Mouse (Mus musculus) limb, embryonic 11.5 days (tissue): ENCODE data around the gene Parn. TPM values are rescaled to one million over a fixed set of nuclear protein-coding genes. Genes with fewer than 3 reads are reported as not detected.
A peak's percentile ranks its signal among the peaks of the same experiment; 100 is the strongest.
"Not testable (repeated sequence)": the region's sequence is repeated elsewhere in the genome, so short reads cannot be mapped to it uniquely, and the experiment has no call there.

Experiments
- ATAC-seq: fragments of 200-750 bp; cut with Nextera tagmentation; 2 replicates; pipeline ENCODE4 v1.8.0; 2017; ENCODE audit warnings: low read depth; ENCODE audit not compliant: insufficient number of reproducible peaks, low FRiP score, low TSS enrichment
- DNase-seq: peaks from one replicate; pipeline ENCODE4 v3.0.0-alpha.2; 2015; ENCODE audit warnings: low spot score
- H3K27ac ChIP-seq: fragments of 300-500 bp; sonication (generic); replicated peaks from 2 replicates; pipeline ENCODE4 v1.5.1; 2014; ENCODE audit warnings: low read depth, mild to moderate bottlenecking, low read length
- H3K27me3 ChIP-seq: fragments of 300-500 bp; sonication (generic); 2 replicates; pipeline ENCODE4 v1.6.1; 2014; ENCODE audit warnings: mild to moderate bottlenecking, low read length, mixed read lengths; ENCODE audit not compliant: control insufficient read depth, insufficient read depth
- H3K36me3 ChIP-seq: fragments of 300-500 bp; sonication (generic); 2 replicates; pipeline ENCODE4 v1.6.1; 2014; ENCODE audit warnings: mild to moderate bottlenecking, low read length, moderate library complexity, mixed read lengths; ENCODE audit not compliant: control insufficient read depth, insufficient read depth
- H3K4me1 ChIP-seq: fragments of 300-500 bp; sonication (generic); 2 replicates; pipeline ENCODE4 v1.6.1; 2014; ENCODE audit warnings: low read length, mixed read lengths; ENCODE audit not compliant: control insufficient read depth, insufficient read depth
- H3K4me2 ChIP-seq: fragments of 300-500 bp; sonication (generic); 2 replicates; pipeline ENCODE4 v1.6.1; 2014; ENCODE audit warnings: low read depth, mild to moderate bottlenecking, moderate library complexity; ENCODE audit not compliant: severe bottlenecking
- H3K4me3 ChIP-seq: fragments of 300-500 bp; sonication (generic); 2 replicates; pipeline ENCODE4 v1.5.1; 2014; ENCODE audit warnings: low read depth, low read length
- H3K9ac ChIP-seq: fragments of 300-500 bp; sonication (generic); 2 replicates; pipeline ENCODE4 v1.6.1; 2014; ENCODE audit warnings: mild to moderate bottlenecking, low read length
- H3K9me3 ChIP-seq: fragments of 300-500 bp; sonication (generic); 2 replicates; pipeline ENCODE4 v1.6.1; 2016; ENCODE audit warnings: low read length; ENCODE audit not compliant: control insufficient read depth
- WGBS: fragments of 180-500 bp; shearing (Covaris S2); extraction: QIAGEN DNeasy Blood & Tissue Kit; methylation state at CpG from one replicate; pipeline ENCODE4 v1.1.7; 2014; 5-methylcytosine and 5-hydroxymethylcytosine counted together
- polyA plus RNA-seq: library from polyadenylated mRNA; unstranded; fragments of >200 nt; fragmentation: Nextera tagmentation; extraction: Ambion mirVana; gene quantifications from 2 replicates; pipeline ENCODE4 v1.2.1, GENCODE M21; 2014

The Parn gene
- polyA plus RNA-seq, 1 experiment from 2014 or later = 41.7 TPM

DNA sequence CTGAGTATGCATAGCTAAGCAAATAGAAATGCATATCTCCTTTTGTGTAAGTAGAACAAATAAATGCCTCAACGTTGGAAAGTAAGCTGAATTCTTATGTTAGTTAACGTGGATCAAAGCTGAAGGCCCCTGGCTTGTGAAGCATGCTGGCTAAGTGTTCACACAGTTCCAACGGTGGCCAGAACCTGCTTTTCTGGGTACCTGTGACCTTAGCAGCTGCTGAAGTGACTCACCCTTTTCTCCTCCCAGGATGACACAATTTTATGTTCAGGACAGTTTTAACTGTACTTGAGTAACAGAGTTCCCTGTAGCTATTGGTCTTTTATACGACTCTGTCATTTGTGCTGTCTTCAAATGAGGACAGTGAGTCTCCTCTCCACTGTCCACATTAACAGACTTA lies 22.0 kb downstream of the Parn start:
- H3K27ac ChIP-seq = no peak overlapping the region
- H3K4me2 ChIP-seq = no peak overlapping the region
- peaks cover under 1% of the 10 kb centered on the region; the same call in 1 of the 2 replicates for H3K36me3 ChIP-seq
- 92% methylated on average over 4 of the region's 4 CpGs for WGBS
- ATAC-seq (no peak), DNase-seq (no peak)
- no peaks in the 10 kb centered on the region for H3K27me3 ChIP-seq
- no peaks in the 10 kb centered on the region for H3K9me3 ChIP-seq
- H3K4me3 ChIP-seq = no peak overlapping the region
- H3K4me1 ChIP-seq = no peaks in the 10 kb centered on the region
- no peak overlapping the region for H3K9ac ChIP-seq

DNA sequence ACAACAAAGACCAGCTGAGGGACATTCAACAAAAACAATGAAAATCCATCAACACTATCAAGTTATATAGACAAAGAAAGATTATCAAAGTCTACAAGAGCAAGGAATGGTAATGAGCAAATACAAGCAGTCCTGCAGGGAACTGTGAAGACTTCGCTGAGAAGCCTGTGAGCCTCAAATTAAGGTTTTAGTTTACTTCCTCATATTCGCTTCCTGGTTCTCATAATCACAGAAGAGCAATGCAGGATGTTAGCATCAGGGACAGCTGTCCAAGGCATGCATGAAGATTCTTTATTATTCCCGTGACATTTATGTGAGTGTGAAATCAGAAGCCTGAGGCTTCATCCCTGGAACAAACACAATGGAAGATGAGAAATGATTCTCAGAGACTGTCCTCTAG lies 23.5 kb downstream of the Parn start:
- Histone ChIP-seq H3K4me2 (no peak overlapping the region), H3K9me3 (no peaks in the 10 kb centered on the region), H3K27ac (no peak overlapping the region), H3K9ac (no peak overlapping the region), H3K27me3 (no peaks in the 10 kb centered on the region), H3K36me3 (no peaks in the 10 kb centered on the region), H3K4me3 (no peak overlapping the region), H3K4me1 (no peaks in the 10 kb centered on the region)
- ATAC-seq (no peak), DNase-seq (no peak)
- 90% methylated on average over 3 of the region's 3 CpGs for WGBS

DNA sequence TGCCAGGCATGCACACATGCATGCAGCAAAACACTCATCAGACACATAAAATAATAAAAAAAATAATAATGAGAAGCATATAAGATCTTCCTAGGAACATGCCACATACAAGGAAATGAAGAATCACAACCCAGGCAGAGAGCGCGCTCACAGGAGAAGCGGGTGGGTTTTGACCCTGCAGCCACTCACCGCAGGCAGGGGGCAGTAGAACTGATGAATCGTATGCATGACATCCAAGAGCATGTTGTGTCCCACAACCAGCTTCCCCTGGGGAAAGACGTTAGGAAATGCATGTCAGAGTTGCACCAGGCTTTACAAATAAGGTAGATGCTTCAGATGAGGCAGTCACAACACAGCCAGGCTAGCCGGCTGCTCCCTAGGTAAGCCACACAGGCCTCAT lies 27.9 kb downstream of the Parn start:
- Histone ChIP-seq H3K4me2 (no peak overlapping the region), H3K27me3 (no peaks in the 10 kb centered on the region), H3K4me1 (no peaks in the 10 kb centered on the region), H3K27ac (no peak overlapping the region), H3K9ac (no peak overlapping the region), H3K9me3 (no peaks in the 10 kb centered on the region), H3K4me3 (no peak overlapping the region), H3K36me3 (no peaks in the 10 kb centered on the region)
- ATAC-seq = no peak
- DNase-seq = peak; percentile 23
- 74% methylated on average over 7 of the region's 7 CpGs for WGBS

DNA sequence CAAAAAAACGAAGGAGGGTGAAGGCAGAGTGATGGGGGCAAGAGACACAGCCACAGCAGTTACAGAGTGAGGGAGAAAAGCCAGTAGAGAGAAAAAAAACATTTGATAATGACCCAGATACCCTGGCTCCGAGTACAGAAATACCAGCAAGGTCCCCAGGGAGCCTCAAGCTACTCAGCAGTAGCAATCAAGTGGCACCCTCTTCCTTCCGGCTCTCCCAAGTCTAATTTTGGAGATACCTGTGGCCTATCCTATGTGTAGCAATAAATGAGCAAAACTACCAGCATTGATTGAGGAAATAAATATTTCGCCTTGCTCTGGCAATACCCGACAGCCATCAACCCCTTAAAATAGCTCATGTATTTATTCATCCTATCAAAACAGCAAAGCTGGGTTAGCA lies 28.5 kb downstream of the Parn start:
- Histone ChIP-seq H3K4me1 (no peaks in the 10 kb centered on the region), H3K4me3 (no peak overlapping the region), H3K9ac (no peak overlapping the region), H3K4me2 (no peak overlapping the region), H3K27ac (no peak overlapping the region), H3K27me3 (no peaks in the 10 kb centered on the region), H3K9me3 (no peaks in the 10 kb centered on the region), H3K36me3 (no peaks in the 10 kb centered on the region)
- ATAC-seq (no peak), DNase-seq (no peak)
- 87% methylated on average over 5 of the region's 5 CpGs for WGBS

DNA sequence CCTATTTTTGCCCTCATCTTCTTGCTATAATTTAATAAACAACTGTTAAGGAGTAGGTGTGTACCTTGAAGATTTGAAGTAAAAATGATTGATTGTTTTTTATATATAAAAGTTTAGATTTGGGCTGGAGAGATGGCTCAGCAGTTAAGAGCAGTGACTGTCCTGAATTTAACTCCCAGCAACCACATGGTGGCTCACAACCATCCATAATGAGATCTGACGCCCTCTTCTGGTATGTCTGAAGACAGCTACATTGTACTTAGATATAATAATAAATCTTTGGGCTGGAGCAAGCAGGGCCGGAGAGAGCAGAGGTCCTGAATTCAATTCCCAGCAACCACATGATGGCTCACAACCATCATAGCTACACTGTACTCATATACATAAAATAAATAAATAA lies 29.8 kb downstream of the Parn start:
- 54% methylated on average over 2 of the region's 2 CpGs for WGBS
- not testable (repeated sequence) for H3K27ac ChIP-seq, H3K4me2 ChIP-seq, ATAC-seq, H3K9ac ChIP-seq, H3K4me3 ChIP-seq, H3K27me3 ChIP-seq, H3K9me3 ChIP-seq, H3K4me1 ChIP-seq, H3K36me3 ChIP-seq, DNase-seq

DNA sequence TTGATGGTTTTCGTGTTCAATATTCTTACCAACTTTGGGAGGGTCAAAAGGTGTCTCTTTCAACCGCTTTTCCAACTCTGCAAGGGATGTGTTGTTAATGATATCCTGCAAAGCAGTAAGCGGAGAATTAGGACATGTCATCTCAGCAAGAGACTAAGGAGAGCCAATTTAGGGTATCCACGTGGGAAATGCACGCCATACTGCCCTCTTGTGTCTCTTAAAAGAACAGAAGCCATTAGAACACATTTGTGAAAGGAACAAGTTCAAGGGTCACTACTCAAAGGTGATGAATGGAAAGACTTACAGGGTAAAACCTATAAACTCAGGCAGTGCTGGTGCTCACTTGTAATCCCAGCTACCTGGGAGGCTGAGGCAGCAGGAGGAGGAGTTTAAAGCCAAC lies 39.6 kb downstream of the Parn start:
- H3K36me3 ChIP-seq = peaks cover 4% of the 10 kb centered on the region
- WGBS = 54% methylated on average over 5 of the region's 5 CpGs
- H3K4me1 ChIP-seq = no peaks in the 10 kb centered on the region
- DNase-seq (no peak), ATAC-seq (no peak)
- H3K27ac ChIP-seq = no peak overlapping the region
- H3K4me3 ChIP-seq = no peak overlapping the region
- no peaks in the 10 kb centered on the region for H3K9me3 ChIP-seq
- H3K9ac ChIP-seq = no peak overlapping the region
- H3K4me2 ChIP-seq = no peak overlapping the region
- H3K27me3 ChIP-seq = no peaks in the 10 kb centered on the region

DNA sequence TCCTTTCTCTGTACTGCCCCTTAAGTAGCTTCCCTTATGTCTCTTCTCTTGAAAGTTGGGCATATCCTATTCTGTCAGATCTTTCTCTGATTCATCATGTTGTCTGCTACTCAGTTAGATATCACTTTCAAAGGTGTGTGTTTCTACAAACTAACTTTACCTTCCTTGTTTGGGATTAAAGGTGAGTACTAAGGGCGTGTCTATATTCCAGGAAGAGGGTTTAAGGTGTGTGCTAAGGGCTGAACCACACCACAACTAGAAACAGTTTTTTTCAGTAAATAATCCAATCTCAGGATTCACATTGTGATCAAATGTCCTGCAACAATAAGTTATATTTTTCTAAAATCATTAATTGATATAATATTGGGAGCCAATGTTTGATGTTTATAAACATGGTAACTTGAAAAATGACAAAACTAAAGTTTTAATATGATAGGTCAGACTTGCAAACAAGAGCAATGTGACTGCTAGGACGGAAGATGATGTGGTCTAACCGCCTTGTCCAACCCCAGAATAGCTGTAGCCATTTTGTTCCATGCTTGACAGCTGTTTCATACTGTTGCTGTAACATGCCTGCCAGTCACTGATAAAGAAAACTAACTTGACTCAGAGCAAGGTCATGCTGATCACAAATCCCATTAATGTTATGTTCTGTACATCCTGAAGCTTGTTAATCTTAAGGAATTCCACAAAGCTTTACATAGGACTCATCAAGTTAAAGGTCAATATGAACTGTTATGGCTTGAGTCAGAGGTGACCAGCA lies 46.0 kb downstream of the Parn start:
- ATAC-seq (no peak), DNase-seq (no peak)
- H3K27ac ChIP-seq = no peak overlapping the region
- no peak overlapping the region for H3K4me2 ChIP-seq
- no peaks in the 10 kb centered on the region for H3K27me3 ChIP-seq
- no peaks in the 10 kb centered on the region for H3K4me1 ChIP-seq
- WGBS = 90% methylated on average over 3 of the region's 3 CpGs
- peaks cover 4% of the 10 kb centered on the region for H3K36me3 ChIP-seq
- no peak overlapping the region for H3K4me3 ChIP-seq
- no peak overlapping the region for H3K9ac ChIP-seq
- H3K9me3 ChIP-seq = no peaks in the 10 kb centered on the region

DNA sequence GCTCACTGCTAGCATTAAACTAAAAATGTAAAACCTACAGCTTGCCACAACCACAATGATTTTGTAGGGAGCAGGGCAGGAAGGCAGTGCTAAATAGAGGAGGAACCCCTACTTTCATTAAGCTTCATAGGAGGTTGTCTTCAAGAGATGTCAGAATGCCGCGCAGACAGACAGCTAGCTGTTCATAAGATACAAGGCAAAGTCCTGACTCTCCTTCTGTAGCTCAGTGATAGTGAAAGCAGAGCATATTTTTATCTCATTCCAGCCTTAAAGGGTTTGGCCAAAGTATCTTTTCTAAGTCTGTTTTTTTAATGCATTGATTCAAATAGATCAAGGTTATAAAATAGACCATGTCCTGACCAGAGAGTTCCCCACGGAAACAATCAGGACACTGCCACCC lies 47.8 kb downstream of the Parn start:
- 94% methylated on average over 3 of the region's 3 CpGs for WGBS
- Histone ChIP-seq H3K9me3 (no peaks in the 10 kb centered on the region), H3K27me3 (no peaks in the 10 kb centered on the region), H3K4me3 (no peak overlapping the region), H3K4me1 (no peaks in the 10 kb centered on the region), H3K36me3 (no peaks in the 10 kb centered on the region; the same call in 1 of the 2 replicates), H3K9ac (no peak overlapping the region), H3K4me2 (no peak overlapping the region), H3K27ac (no peak overlapping the region)
- DNase-seq (no peak), ATAC-seq (no peak)

DNA sequence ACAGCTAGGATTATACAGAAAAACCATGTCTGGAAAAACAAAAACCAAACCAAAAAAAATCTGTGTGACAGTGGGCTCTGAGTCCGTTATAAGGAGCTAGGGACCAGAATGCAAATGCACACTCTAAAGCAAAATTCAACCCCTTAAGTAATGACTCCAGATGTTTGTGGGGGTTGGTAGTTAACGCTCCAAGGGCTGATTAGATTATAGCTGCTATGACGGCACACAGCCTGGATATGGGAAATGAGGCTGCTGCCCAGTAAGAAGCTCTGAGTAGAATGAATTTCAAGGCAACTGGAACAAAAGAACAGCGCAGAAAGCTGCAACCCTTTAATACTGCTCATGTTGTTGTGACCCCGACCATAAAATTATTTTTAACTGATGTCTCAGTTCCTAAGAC lies 52.7 kb downstream of the Parn start:
- no peaks in the 10 kb centered on the region for H3K27me3 ChIP-seq
- no peaks in the 10 kb centered on the region for H3K4me1 ChIP-seq
- H3K27ac ChIP-seq = no peak overlapping the region
- H3K4me3 ChIP-seq = no peak overlapping the region
- H3K9me3 ChIP-seq = no peaks in the 10 kb centered on the region
- WGBS = 67% methylated on average over 5 of the region's 5 CpGs
- no peak overlapping the region for H3K4me2 ChIP-seq
- no peak for DNase-seq
- ATAC-seq = no peak
- no peaks in the 10 kb centered on the region for H3K36me3 ChIP-seq
- H3K9ac ChIP-seq = no peak overlapping the region
